Mouse (Mus musculus): ENCODE results near the gene Tcf3.

- TF ChIP-seq CTCF (IDR thresholded peaks at IDR 0.05; ENCODE audit: low read depth), result no peak
- no peak for TF ChIP-seq EP300 (optimal IDR thresholded peaks at IDR 0.05)
These were observed 69.7 kb downstream of the Tcf3 start for GRCm38 (mm10) chr10:80363734-80364133.
